Mouse (Mus musculus) stomach, embryonic 16.5 days (tissue): ENCODE results near the gene Pcbp1. TPM values are rescaled to one million over a fixed set of nuclear protein-coding genes. Genes with fewer than 3 reads are reported as not detected.

Source experiments
- ATAC-seq: fragments of 200-750 bp; cut with Nextera tagmentation; 2 replicates; pipeline ENCODE4 v1.8.0; 2017; ENCODE audit warnings: moderate number of reproducible peaks, moderate TSS enrichment; ENCODE audit not compliant: insufficient read depth, low FRiP score
- H3K27ac ChIP-seq: fragments of 300-500 bp; sonication (generic); 2 replicates; pipeline ENCODE4 v1.5.1; 2014; ENCODE audit warnings: low read length
- H3K27me3 ChIP-seq: fragments of 300-500 bp; sonication (generic); 2 replicates; pipeline ENCODE4 v1.6.1; 2014; ENCODE audit warnings: low read length, control low read depth, mixed read lengths; ENCODE audit not compliant: control insufficient read depth, insufficient read depth
- H3K36me3 ChIP-seq: fragments of 300-500 bp; sonication (generic); 2 replicates; pipeline ENCODE4 v1.6.1; 2014; ENCODE audit warnings: low read length; ENCODE audit not compliant: control insufficient read depth, insufficient read depth
- H3K4me1 ChIP-seq: fragments of 300-500 bp; sonication (generic); 2 replicates; pipeline ENCODE4 v1.6.1; 2014; ENCODE audit warnings: low read length, control low read depth, mixed read lengths; ENCODE audit not compliant: control insufficient read depth, insufficient read depth
- H3K4me2 ChIP-seq: fragments of 300-500 bp; sonication (generic); 2 replicates; pipeline ENCODE4 v1.6.1; 2014; ENCODE audit warnings: low read depth, low read length, mixed read lengths
- H3K4me3 ChIP-seq: fragments of 300-500 bp; sonication (generic); replicated peaks from 2 replicates; pipeline ENCODE4 v1.5.1; 2014; ENCODE audit warnings: mild to moderate bottlenecking, low read length
- H3K9ac ChIP-seq: fragments of 300-500 bp; sonication (generic); 2 replicates; pipeline ENCODE4 v1.6.1; 2014; ENCODE audit warnings: low read length
- H3K9me3 ChIP-seq: fragments of 300-500 bp; sonication (generic); replicated peaks from 2 replicates; pipeline ENCODE4 v1.6.1; 2016; ENCODE audit warnings: low read length, control low read depth; ENCODE audit not compliant: control insufficient read depth
- WGBS: fragments of 180-500 bp; shearing (Covaris S2); extraction: QIAGEN DNeasy Blood & Tissue Kit; methylation state at CpG from one replicate; pipeline ENCODE4 v1.1.7; 2014; 5-methylcytosine and 5-hydroxymethylcytosine counted together
- polyA plus RNA-seq: library from polyadenylated mRNA; unstranded; fragments of >200 nt; fragmentation: Nextera tagmentation; extraction: Ambion mirVana; gene quantifications from 2 replicates; pipeline ENCODE4 v1.2.1, GENCODE M21; 2015

Gene Pcbp1
- polyA plus RNA-seq, 1 experiment from 2014 or later, result 197 TPM

DNA sequence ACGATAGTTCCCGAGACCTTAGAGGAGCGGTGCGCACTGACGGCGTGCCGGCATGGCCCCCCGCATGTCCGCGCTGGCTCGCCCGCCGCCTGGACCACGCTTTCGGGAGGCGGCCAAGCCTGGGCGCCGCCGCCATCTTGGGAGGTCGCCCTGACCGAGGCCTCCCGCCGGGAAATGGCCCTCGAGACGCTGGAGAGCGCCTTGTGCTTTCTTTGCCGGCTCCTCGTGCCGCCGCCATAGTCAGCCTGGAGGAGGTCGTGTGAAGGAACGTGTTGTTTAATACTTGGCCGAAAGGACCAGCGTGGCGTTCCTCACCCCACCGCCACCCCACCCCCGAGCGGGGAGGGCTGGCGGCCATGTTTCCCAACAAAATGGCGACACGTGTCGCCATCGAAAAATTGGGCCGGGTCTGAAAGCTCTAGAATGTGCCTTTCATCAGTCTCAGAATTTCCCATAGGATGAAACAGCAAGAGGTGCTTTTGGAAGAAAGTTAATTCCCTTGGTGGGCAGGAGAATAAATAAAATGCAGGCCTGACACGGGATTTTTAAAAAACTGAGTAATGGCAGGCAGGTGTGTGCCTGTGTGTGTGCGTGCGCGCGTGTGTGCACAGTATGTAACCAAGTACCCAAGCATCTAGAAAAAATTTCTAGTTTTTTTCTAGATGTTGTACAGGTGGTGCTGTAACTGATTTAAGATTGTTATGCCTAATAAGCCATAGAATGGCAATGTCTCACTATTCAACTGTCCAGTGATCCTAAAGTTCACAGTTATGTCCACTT lies 1.0 kb upstream of the Pcbp1 start:
- no peaks in the 10 kb centered on the region for H3K27me3 ChIP-seq
- peak overlapping the region; percentile 100 for H3K27ac ChIP-seq
- ATAC-seq, result peak; percentile 61
- peaks cover 15% of the 10 kb centered on the region for H3K4me1 ChIP-seq
- H3K36me3 ChIP-seq, result peaks cover 3% of the 10 kb centered on the region; the same call in 1 of the 2 replicates
- peak overlapping the region; percentile 66 for H3K4me2 ChIP-seq
- 5% methylated on average over 49 of the region's 49 CpGs for WGBS
- peak overlapping the region; percentile 99 for H3K9ac ChIP-seq
- H3K9me3 ChIP-seq, result no peaks in the 10 kb centered on the region
- H3K4me3 ChIP-seq, result peak overlapping the region; percentile 99

DNA sequence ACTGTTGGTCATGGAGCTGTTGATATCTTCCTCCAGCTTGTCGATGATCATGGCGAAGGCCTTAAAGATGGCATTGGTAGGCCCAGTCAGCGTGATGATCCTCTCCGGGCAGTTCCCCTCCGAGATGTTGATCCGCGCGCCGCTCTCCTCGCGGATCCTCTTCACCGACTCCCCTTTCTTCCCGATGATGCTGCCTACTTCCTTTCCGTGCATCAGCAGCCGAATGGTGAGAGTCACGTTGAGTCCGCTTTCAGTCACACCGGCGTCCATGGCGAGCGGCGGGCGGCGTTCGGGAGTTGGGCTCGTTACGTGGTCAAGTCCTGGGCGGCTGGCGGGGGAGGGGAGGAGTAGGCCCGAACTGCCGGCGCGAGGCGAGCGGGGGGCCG lies 482 bp downstream of the Pcbp1 start:
- H3K4me1 ChIP-seq, result peaks cover 15% of the 10 kb centered on the region
- ATAC-seq, result peak; percentile 30; the same call in 1 of the 2 replicates
- H3K9me3 ChIP-seq, result no peaks in the 10 kb centered on the region
- peak overlapping the region; percentile 99 for H3K4me3 ChIP-seq
- under 1% methylated on average over 36 of the region's 36 CpGs for WGBS
- peak overlapping the region; percentile 100 for H3K27ac ChIP-seq
- peak overlapping the region; percentile 99 for H3K9ac ChIP-seq
- H3K27me3 ChIP-seq, result no peaks in the 10 kb centered on the region
- no peaks in the 10 kb centered on the region for H3K36me3 ChIP-seq
- H3K4me2 ChIP-seq, result peak overlapping the region; percentile 53

DNA sequence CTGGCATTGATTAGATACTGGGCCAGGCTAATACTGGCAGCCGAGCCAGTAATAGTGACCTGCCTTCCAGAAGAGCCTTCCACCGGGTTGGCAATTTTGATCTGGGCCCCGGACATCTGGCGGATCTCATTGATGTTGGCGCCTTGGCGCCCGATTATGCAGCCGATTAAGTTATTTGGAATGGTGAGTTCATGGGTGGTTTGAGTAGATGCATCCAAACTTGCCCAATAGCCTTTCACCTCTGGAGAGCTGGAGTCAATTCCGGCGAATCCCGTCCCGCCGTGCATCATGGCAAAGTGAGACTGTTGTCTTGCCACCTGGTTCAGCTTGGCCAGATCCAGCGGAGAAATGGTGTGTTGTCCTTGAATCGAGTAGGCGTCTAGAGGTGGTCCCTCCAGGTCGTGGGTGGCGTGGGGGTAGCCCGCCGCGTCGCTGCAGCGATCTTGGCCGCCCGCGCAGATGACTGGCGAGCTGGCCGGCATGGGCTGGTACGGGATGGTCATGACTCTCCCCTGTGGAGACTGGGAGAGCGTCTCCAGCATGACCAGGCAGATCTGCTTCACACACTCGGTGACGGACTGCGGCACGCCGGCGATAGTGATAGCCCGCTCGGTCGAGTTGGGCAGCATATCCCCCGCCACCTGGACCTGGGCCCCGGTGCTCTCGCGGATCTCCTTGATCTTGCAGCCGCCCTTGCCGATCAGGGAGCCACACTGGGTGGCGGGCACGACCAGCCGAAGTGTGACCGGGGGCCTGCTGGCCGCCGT lies 1.1 kb downstream of the Pcbp1 start:
- peaks cover 15% of the 10 kb centered on the region for H3K4me1 ChIP-seq
- H3K4me3 ChIP-seq, result peak overlapping the region; percentile 99
- H3K36me3 ChIP-seq, result no peaks in the 10 kb centered on the region
- no peaks in the 10 kb centered on the region for H3K9me3 ChIP-seq
- peak overlapping the region; percentile 53 for H3K4me2 ChIP-seq
- peak overlapping the region; percentile 100 for H3K27ac ChIP-seq
- H3K9ac ChIP-seq, result peak overlapping the region; percentile 99
- no peaks in the 10 kb centered on the region for H3K27me3 ChIP-seq
- no peak for ATAC-seq
- under 1% methylated on average over 51 of the region's 51 CpGs for WGBS

DNA sequence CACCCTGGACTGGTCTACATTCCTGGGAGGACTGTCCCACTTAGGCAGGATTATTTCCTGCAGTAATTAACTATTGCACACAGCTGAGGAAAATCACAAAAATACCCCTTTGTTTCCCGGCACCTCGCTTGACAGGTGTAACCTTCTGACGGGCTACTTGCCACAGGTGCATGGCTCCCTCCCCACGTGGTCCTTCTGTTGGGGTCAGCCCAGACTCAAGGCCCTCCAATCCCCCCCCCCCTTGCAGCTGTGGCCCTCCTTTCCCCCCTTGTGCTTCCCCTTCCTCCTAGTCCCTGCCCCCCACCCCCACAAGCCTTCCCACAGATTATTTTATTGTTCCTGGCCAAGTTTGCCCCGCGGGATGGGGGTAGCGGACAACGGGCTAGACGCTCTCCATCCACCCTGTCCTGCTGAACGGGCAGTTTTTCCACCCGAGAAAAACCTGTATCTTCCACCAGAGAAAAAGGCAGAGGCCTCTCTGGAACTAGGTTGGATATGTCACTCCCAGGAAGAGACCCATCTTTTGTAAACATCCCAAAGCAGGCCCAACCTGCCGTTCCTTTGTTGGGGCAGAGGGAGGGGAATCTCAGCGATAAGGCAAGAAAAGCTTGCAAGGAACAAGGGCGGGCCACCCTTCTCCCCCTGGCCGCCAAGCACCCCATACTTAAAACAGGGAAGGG lies 2.2 kb downstream of the Pcbp1 start:
- Histone ChIP-seq H3K9ac (peak overlapping the region; percentile 94), H3K9me3 (no peaks in the 10 kb centered on the region), H3K27ac (peak overlapping the region; percentile 92), H3K4me1 (peaks cover 15% of the 10 kb centered on the region), H3K27me3 (no peaks in the 10 kb centered on the region), H3K4me2 (peak overlapping the region; percentile 70), H3K36me3 (no peaks in the 10 kb centered on the region), H3K4me3 (peak overlapping the region; percentile 99)
- under 1% methylated on average over 15 of the region's 15 CpGs for WGBS
- no peak for ATAC-seq

DNA sequence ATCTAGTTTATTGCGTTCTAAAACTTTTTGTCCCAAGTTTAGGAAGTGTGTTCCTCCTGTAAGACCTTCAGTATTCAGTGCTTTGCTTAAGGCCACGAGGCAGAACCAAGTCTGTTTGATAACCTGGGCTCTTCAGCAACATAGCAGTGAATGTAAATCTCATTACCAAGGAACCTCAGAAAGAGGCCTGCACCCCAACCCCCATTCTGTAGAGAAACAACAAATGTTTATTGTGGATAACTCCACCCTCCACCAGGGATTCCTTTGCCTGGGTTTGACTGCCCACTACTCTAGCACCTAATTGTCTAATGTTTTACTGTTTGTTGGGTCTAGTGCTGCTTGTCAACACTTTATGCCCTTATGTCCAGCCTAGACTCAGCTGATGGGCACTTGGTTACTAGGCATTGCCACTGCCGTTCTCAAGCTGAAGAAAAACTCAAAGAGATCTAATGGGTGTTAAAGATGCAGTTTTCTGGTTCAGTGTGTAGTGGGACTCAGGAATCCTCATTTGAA lies 2.8 kb downstream of the Pcbp1 start:
- H3K27ac ChIP-seq, result peak overlapping the region; percentile 92
- H3K9ac ChIP-seq, result peak overlapping the region; percentile 94
- ATAC-seq, result no peak
- H3K27me3 ChIP-seq, result no peaks in the 10 kb centered on the region
- H3K4me3 ChIP-seq, result peak overlapping the region; percentile 99
- H3K36me3 ChIP-seq, result no peaks in the 10 kb centered on the region
- no peaks in the 10 kb centered on the region for H3K9me3 ChIP-seq
- peaks cover 13% of the 10 kb centered on the region for H3K4me1 ChIP-seq
- 28% methylated on average over 3 of the region's 3 CpGs for WGBS
- peak overlapping the region; percentile 70 for H3K4me2 ChIP-seq

DNA sequence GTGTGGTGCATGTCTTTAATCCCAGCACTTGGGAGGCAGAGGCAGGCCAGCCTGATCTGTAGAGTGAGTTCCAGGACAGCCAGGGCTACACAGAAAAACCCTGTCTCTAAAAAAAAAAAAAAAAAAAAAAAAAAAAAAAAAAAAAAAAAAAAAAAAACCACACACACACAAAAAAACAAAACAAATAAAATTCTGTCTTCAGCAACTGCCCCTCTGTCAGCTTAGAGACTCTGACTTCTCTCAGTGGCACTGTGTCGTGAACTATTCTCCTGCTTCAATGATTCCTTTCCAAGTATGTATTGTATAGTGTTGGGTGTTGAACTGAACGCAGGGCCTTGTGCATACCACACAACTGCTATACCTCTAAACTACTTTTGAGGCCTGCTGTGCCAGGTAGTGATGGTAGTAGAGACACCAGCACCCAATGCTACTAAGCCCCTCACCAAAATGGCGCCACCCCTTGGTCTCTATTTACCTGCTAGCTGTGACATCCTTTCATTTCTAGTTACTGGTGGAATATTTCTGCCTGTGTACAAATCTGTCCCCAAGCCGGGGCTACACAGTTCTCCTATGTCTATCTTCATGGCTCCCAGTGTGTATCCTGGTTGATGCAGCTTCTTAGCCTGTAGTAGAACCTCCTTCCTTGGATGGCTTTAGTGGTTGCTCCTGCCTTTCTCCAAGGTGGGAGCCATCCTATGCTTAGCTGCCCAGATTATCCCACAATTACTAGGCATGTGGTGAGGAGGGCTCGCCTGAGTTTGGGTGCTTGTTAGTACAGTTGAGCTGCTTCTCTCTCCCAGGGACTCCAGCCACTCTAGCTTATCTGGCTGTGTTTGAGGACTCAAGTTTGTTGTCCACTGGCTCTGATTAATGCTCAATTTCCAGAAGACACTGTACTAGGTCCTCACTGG lies 3.9 kb downstream of the Pcbp1 start:
- H3K4me3 ChIP-seq, result no peak overlapping the region
- no peak for ATAC-seq
- H3K27me3 ChIP-seq, result no peaks in the 10 kb centered on the region
- WGBS, result 81% methylated on average over 5 of the region's 5 CpGs
- peaks cover 9% of the 10 kb centered on the region for H3K4me1 ChIP-seq
- no peak overlapping the region; the same call in 1 of the 2 replicates for H3K27ac ChIP-seq
- peak overlapping the region; percentile 70; the same call in 1 of the 2 replicates for H3K4me2 ChIP-seq
- no peaks in the 10 kb centered on the region for H3K9me3 ChIP-seq
- H3K9ac ChIP-seq, result no peak overlapping the region
- H3K36me3 ChIP-seq, result no peaks in the 10 kb centered on the region

DNA sequence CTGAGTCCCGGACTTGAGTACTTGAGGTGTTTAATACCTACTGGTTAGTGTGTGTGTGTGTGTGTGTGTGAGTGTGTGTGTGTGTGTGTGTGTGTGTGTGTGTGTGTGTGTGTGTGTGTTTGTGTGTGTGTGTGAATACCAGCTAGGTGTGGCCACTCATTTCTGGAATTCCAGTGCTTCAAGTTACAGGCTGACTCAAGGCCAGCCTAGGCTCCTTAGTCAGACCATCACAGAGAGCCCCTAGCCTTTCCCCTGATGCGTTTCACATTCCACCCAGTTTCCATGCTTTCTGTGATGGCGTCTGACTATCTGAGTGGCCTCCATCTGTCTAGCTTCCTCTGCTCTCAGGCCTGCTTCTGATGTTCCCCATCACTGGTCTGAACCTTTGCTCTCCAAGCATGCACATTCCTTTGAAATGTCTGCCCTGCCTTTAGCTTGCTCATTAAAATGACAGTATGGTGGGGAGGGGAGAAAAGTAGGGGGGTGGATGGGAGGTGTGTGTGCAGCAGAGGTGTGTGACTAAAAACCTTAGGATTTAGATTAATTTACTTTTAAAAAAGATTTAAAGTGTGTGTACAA lies 6.3 kb downstream of the Pcbp1 start:
- WGBS, result 58% methylated on average over 3 of the region's 3 CpGs
- H3K36me3 ChIP-seq, result no peaks in the 10 kb centered on the region
- H3K27ac ChIP-seq, result no peak overlapping the region
- no peaks in the 10 kb centered on the region for H3K9me3 ChIP-seq
- H3K4me3 ChIP-seq, result no peak overlapping the region
- H3K9ac ChIP-seq, result no peak overlapping the region
- ATAC-seq, result no peak
- H3K4me1 ChIP-seq, result peaks cover 8% of the 10 kb centered on the region
- H3K27me3 ChIP-seq, result no peaks in the 10 kb centered on the region
- no peak overlapping the region for H3K4me2 ChIP-seq

DNA sequence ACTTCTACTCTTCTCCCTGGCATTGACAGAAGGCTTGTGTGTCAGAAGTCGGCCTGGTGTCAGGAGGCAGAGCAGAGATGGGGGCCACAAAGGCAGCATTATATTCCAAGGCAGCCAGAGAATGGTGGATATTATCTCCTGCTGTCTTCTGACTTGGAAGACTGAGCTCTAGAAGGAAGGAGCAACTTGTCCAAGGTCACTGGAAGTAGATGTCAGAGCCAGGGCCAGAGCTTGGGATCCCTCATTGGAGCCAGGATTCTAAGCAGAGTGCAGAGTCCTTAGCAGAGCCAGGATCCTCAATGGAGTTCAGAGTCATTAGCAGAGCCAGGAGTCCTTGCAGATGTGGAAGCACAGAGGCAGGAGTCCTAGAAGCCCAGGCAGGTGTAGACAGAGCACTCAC lies 10.1 kb downstream of the Pcbp1 start:
- Histone ChIP-seq H3K36me3 (no peaks in the 10 kb centered on the region), H3K9ac (no peak overlapping the region), H3K9me3 (no peaks in the 10 kb centered on the region), H3K4me3 (no peak overlapping the region), H3K27ac (no peak overlapping the region), H3K4me1 (no peaks in the 10 kb centered on the region), H3K27me3 (no peaks in the 10 kb centered on the region), H3K4me2 (no peak overlapping the region)
- no peak for ATAC-seq
- 60% methylated on average over 1 of the region's 1 CpGs for whole genome bisulfite sequencing
